Mouse (Mus musculus) MEL (cell line): Measurements from ENCODE around the gene Mfap2. TPM values are rescaled to one million over a fixed set of nuclear protein-coding genes. Genes with fewer than 3 reads are reported as not detected.

Experiments
- DNase-seq: peaks from one replicate; pipeline ENCODE4 v3.0.0; 2011; ENCODE audit warnings: low read depth, low spot score
- H3K27ac ChIP-seq: 2 replicates; pipeline ENCODE4 v1.5.1; 2012; ENCODE audit warnings: low read depth, mild to moderate bottlenecking, control low read depth, low read length, moderate library complexity; ENCODE audit not compliant: control insufficient read depth
- H3K27me3 ChIP-seq, 2 experiments: fragments of 150-350 bp in 1 of 2; sonication (generic) in 1 of 2; 2 replicates each; pipeline ENCODE4 v1.6.1; 2012; ENCODE audit warnings: low read length in 2 of 2, mild to moderate bottlenecking in 2 of 2, improper control_type of control experiment in 1 of 2, moderate library complexity in 1 of 2; ENCODE audit not compliant: insufficient read depth in 2 of 2, control insufficient read depth in 1 of 2
- H3K36me3 ChIP-seq, 2 experiments: 2 replicates each; pipeline ENCODE4 v1.6.1; 2012 to 2014; ENCODE audit warnings: low read length in 2 of 2, improper control_type of control experiment in 1 of 2, inconsistent platforms in 1 of 2, mild to moderate bottlenecking in 1 of 2; ENCODE audit not compliant: insufficient read depth in 2 of 2, control insufficient read depth in 1 of 2
- H3K4me1 ChIP-seq, 2 experiments: fragments of 150-350 bp in 1 of 2; sonication (generic) in 1 of 2; 2 replicates each; pipeline ENCODE4 v1.6.1; 2012; ENCODE audit warnings: low read length in 2 of 2, improper control_type of control experiment in 1 of 2, mild to moderate bottlenecking in 1 of 2; ENCODE audit not compliant: insufficient read depth in 2 of 2, control insufficient read depth in 1 of 2
- H3K4me3 ChIP-seq, 2 experiments: fragments of 150-350 bp in 1 of 2; sonication (generic) in 1 of 2; 2 replicates each; pipeline ENCODE4 v1.5.1; 2012; ENCODE audit warnings: low read depth in 2 of 2, low read length in 2 of 2, mild to moderate bottlenecking in 2 of 2, moderate library complexity in 2 of 2, control low read depth in 1 of 2, improper control_type of control experiment in 1 of 2; ENCODE audit not compliant: control insufficient read depth in 1 of 2, insufficient read depth in 1 of 2
- H3K79me2 ChIP-seq: 2 replicates; pipeline ENCODE4 v1.6.1; 2012; ENCODE audit warnings: mild to moderate bottlenecking, low read length, moderate library complexity; ENCODE audit not compliant: control insufficient read depth, poor library complexity, insufficient read depth
- H3K9ac ChIP-seq: 2 replicates; pipeline ENCODE4 v1.6.1; 2012; ENCODE audit warnings: low read depth, mild to moderate bottlenecking, control low read depth, low read length, moderate library complexity; ENCODE audit not compliant: control insufficient read depth, poor library complexity, severe bottlenecking
- H3K9me3 ChIP-seq: fragments of 150-350 bp; sonication (generic); replicated peaks from 2 replicates; pipeline ENCODE4 v1.6.1; 2012; ENCODE audit warnings: mild to moderate bottlenecking, low read length, improper control_type of control experiment, moderate library complexity; ENCODE audit not compliant: insufficient read depth
- BHLHE40 ChIP-seq: IDR thresholded peaks from 2 replicates; pipeline ENCODE4 v1.6.1; 2012; ENCODE audit warnings: low read depth, mild to moderate bottlenecking, inconsistent platforms, low read length, improper control_type of control experiment, borderline replicate concordance
- E2F4 ChIP-seq: IDR thresholded peaks from 2 replicates; pipeline ENCODE4 v1.6.1; 2011; ENCODE audit warnings: low read depth, low read length, improper control_type of control experiment, borderline replicate concordance
- ETS1 ChIP-seq: IDR thresholded peaks from 2 replicates; pipeline ENCODE4 v1.6.1; 2012; ENCODE audit warnings: low read depth, mild to moderate bottlenecking, inconsistent platforms, low read length, improper control_type of control experiment, moderate library complexity
- GABPA ChIP-seq: IDR thresholded peaks from 2 replicates; pipeline ENCODE4 v1.6.1; 2012; ENCODE audit warnings: low read depth, mild to moderate bottlenecking, inconsistent platforms, low read length, improper control_type of control experiment, moderate library complexity
- GATA1 ChIP-seq: IDR thresholded peaks from 2 replicates; pipeline ENCODE4 v1.6.1; 2011; ENCODE audit warnings: low read depth, low read length, improper control_type of control experiment
- JUND ChIP-seq: IDR thresholded peaks from 2 replicates; pipeline ENCODE4 v1.6.1; 2011; ENCODE audit warnings: low read depth, mild to moderate bottlenecking, improper control_type of control experiment, low read length
- KAT2A ChIP-seq: conservative IDR thresholded peaks from 2 replicates; pipeline ENCODE4 v1.6.1; 2012; ENCODE audit warnings: low read depth, low read length, improper control_type of control experiment, inconsistent platforms
- MAFK ChIP-seq: IDR thresholded peaks from 2 replicates; pipeline ENCODE4 v1.6.1; 2011; ENCODE audit warnings: low read depth, mild to moderate bottlenecking, low read length, improper control_type of control experiment, borderline replicate concordance
- MAZ ChIP-seq: IDR thresholded peaks from 2 replicates; pipeline ENCODE4 v1.6.1; 2012; ENCODE audit warnings: low read depth, mild to moderate bottlenecking, inconsistent platforms, low read length, improper control_type of control experiment
- MEF2A ChIP-seq: IDR thresholded peaks from 2 replicates; pipeline ENCODE4 v1.6.1; 2014; ENCODE audit warnings: low read depth, mild to moderate bottlenecking, inconsistent platforms, low read length, improper control_type of control experiment; ENCODE audit not compliant: poor library complexity, insufficient replicate concordance, severe bottlenecking; ENCODE audit errors: extremely low read depth
- MXI1 ChIP-seq: IDR thresholded peaks from 2 replicates; pipeline ENCODE4 v1.6.1; 2011; ENCODE audit warnings: mild to moderate bottlenecking, low read depth, low read length, improper control_type of control experiment
- MYC ChIP-seq: IDR thresholded peaks from 2 replicates; pipeline ENCODE4 v1.6.1; 2011; ENCODE audit warnings: low read depth, mild to moderate bottlenecking, low read length, improper control_type of control experiment, moderate library complexity
- NRF1 ChIP-seq: IDR thresholded peaks from 2 replicates; pipeline ENCODE4 v1.6.1; 2014; ENCODE audit warnings: low read depth, mild to moderate bottlenecking, inconsistent platforms, low read length, improper control_type of control experiment, moderate library complexity; ENCODE audit not compliant: poor library complexity, insufficient read depth, severe bottlenecking
- RAD21 ChIP-seq: IDR thresholded peaks from 2 replicates; pipeline ENCODE4 v1.6.1; 2011; ENCODE audit warnings: mild to moderate bottlenecking, low read depth, low read length, improper control_type of control experiment
- SMC3 ChIP-seq: IDR thresholded peaks from 2 replicates; pipeline ENCODE4 v1.6.1; 2011; ENCODE audit warnings: low read depth, low read length, improper control_type of control experiment
- TAL1 ChIP-seq: IDR thresholded peaks from 2 replicates; pipeline ENCODE4 v1.6.1; 2012; ENCODE audit warnings: mild to moderate bottlenecking, inconsistent platforms, low read length, moderate library complexity, mixed read lengths
- TBP ChIP-seq: IDR thresholded peaks from 2 replicates; pipeline ENCODE4 v1.8.0; 2011; ENCODE audit warnings: low read depth, low read length, improper control_type of control experiment
- TCF12 ChIP-seq: IDR thresholded peaks from 2 replicates; pipeline ENCODE4 v1.6.1; 2014; ENCODE audit warnings: low read depth, mild to moderate bottlenecking, inconsistent platforms, low read length, improper control_type of control experiment, moderate library complexity
- UBTF ChIP-seq: IDR thresholded peaks from 2 replicates; pipeline ENCODE4 v1.6.1; 2012; ENCODE audit warnings: low read depth, mild to moderate bottlenecking, inconsistent platforms, low read length, improper control_type of control experiment, moderate library complexity, borderline replicate concordance; ENCODE audit not compliant: insufficient read depth
- USF1 ChIP-seq: IDR thresholded peaks from 2 replicates; pipeline ENCODE4 v1.6.1; 2014; ENCODE audit warnings: low read depth, mild to moderate bottlenecking, inconsistent platforms, low read length, improper control_type of control experiment, moderate library complexity
- USF2 ChIP-seq, 2 experiments: IDR thresholded peaks; 2 replicates each; pipeline ENCODE4 v1.6.1; 2011 to 2012; ENCODE audit warnings: improper control_type of control experiment in 2 of 2, low read length in 2 of 2, borderline replicate concordance in 1 of 2, inconsistent platforms in 1 of 2, low read depth in 1 of 2, mild to moderate bottlenecking in 1 of 2; ENCODE audit not compliant: insufficient read depth in 1 of 2
- ZC3H11A ChIP-seq: IDR thresholded peaks from 2 replicates; pipeline ENCODE4 v1.6.1; 2012; ENCODE audit warnings: low read depth, mild to moderate bottlenecking, inconsistent platforms, low read length, improper control_type of control experiment
- ZKSCAN1 ChIP-seq: IDR thresholded peaks from 2 replicates; pipeline ENCODE4 v1.6.1; 2012; ENCODE audit warnings: low read depth, mild to moderate bottlenecking, inconsistent platforms, low read length, improper control_type of control experiment, moderate library complexity
- ZMIZ1 ChIP-seq: IDR thresholded peaks from 2 replicates; pipeline ENCODE4 v1.6.1; 2012; ENCODE audit warnings: low read depth, mild to moderate bottlenecking, inconsistent platforms, low read length, improper control_type of control experiment, moderate library complexity
- ZNF384 ChIP-seq: IDR thresholded peaks from 2 replicates; pipeline ENCODE4 v1.6.1; 2012; ENCODE audit warnings: low read depth, mild to moderate bottlenecking, inconsistent platforms, low read length, improper control_type of control experiment
- polyA plus RNA-seq, 2 experiments: library from polyadenylated mRNA; stranded (reverse) in 1 of 2; unstranded in 1 of 2; fragments of >175 nt in 1 of 2; fragments of >200 nt in 1 of 2; gene quantifications; 2 replicates each; pipeline versions ENCODE4 v1.2.1 to v1.2.4; 2012; ENCODE audit warnings: low replicate concordance in 2 of 2, low read depth in 1 of 2; ENCODE audit not compliant: insufficient read length in 2 of 2, insufficient read depth in 1 of 2, missing spikeins in 1 of 2
- total RNA-seq: library from RNA; depleted of rRNA; stranded (reverse); fragments of 300-350 nt; gene quantifications from 2 replicates; pipeline ENCODE4 v1.2.3, GENCODE M21; 2012

The Mfap2 gene
- total and polyA plus RNA-seq, 3 experiments = not detected

GRCm38 (mm10) chr4:140971691-140972090 lies 38.5 kb upstream of the Mfap2 start:
- Histone ChIP-seq H3K36me3 (peaks cover 0 to 2% of the 10 kb centered on the region in 2 experiments; a peak in 1 of 4 replicates), H3K4me3 (no peak overlapping the region)
- TF ChIP-seq UBTF = no peak
- no peak for TF ChIP-seq RAD21
- TF ChIP-seq MYC = no peak
- TF ChIP-seq ZMIZ1 = no peak
- no peak for TF ChIP-seq E2F4
- TF ChIP-seq MXI1 = no peak
- no peak for TF ChIP-seq GABPA
- TF ChIP-seq GATA1 = no peak
- no peak for TF ChIP-seq MAZ
- no peak for TF ChIP-seq MAFK
- TF ChIP-seq USF2 (IDR thresholded peaks at IDR 0.05; ENCODE audit: borderline replicate concordance in 1 of 2, insufficient read depth in 1 of 2, low read depth in 1 of 2, low read length in 2 of 2) = no peak
- TF ChIP-seq ZNF384 = no peak
- TF ChIP-seq ZKSCAN1 = no peak

GRCm38 (mm10) chr4:140974408-140974807 lies 35.8 kb upstream of the Mfap2 start:
- peaks cover 0 to 13% of the 10 kb centered on the region in 2 experiments; a peak in 3 of 4 replicates for H3K4me1 ChIP-seq
- H3K27me3 ChIP-seq = no peaks in the 10 kb centered on the region
- no peak for DNase-seq
- no peak overlapping the region for H3K27ac ChIP-seq
- TF ChIP-seq TBP = no peak
- TF ChIP-seq ZMIZ1 = no peak
- no peak for TF ChIP-seq MEF2A
- TF ChIP-seq MAZ = no peak
- no peak for TF ChIP-seq NRF1
- TF ChIP-seq USF1 = no peak
- TF ChIP-seq KAT2A = no peak
- TF ChIP-seq JUND = no peak
- TF ChIP-seq BHLHE40 = no peak
- no peak for TF ChIP-seq ETS1
- TF ChIP-seq ZC3H11A = no peak
- TF ChIP-seq TCF12 = no peak
- TF ChIP-seq E2F4 = no peak
- TF ChIP-seq SMC3 = no peak
- no peak for TF ChIP-seq TAL1
- TF ChIP-seq, all 39 proteins: peak for 0
- no peaks in the 10 kb centered on the region for H3K79me2 ChIP-seq
- no peaks in the 10 kb centered on the region for H3K9me3 ChIP-seq
- no peak overlapping the region for H3K9ac ChIP-seq
- peaks cover 4 to 9% of the 10 kb centered on the region in 2 experiments; a peak in 3 of 4 replicates for H3K36me3 ChIP-seq
- H3K4me3 ChIP-seq = no peak overlapping the region

More at GRCm38 (mm10) chr4:140971691-140972090, 38.5 kb upstream of the Mfap2 start:
- Histone ChIP-seq H3K9me3 (no peaks in the 10 kb centered on the region), H3K79me2 (no peaks in the 10 kb centered on the region), H3K9ac (no peak overlapping the region), H3K4me1 (no peaks in the 10 kb centered on the region), H3K27me3 (no peaks in the 10 kb centered on the region), H3K27ac (no peak overlapping the region)
- no peak for DNase-seq
